Mouse (Mus musculus) lung, adult 18-20 months (tissue): ENCODE measurements around the gene Ints1.
A peak's percentile ranks its signal among the peaks of the same experiment; 100 is the strongest.

Experiments
- DNase-seq, 2 experiments: peaks; one replicate each; pipeline ENCODE4 v3.0.0; 2022; ENCODE audit warnings: mixed read lengths in 2 of 2

The Ints1 gene

GRCm38 (mm10) chr5:139775216-139775926 is at the start of gene Ints1:
Gene Ints1 (minus strand): TSS chr5:139775674.
- DNase-seq = peak; percentile 94 to 95

GRCm38 (mm10) chr5:139824531-139824930 is 49.1 kb upstream of the Ints1 start:
- DNase-seq = no peak

DNA sequence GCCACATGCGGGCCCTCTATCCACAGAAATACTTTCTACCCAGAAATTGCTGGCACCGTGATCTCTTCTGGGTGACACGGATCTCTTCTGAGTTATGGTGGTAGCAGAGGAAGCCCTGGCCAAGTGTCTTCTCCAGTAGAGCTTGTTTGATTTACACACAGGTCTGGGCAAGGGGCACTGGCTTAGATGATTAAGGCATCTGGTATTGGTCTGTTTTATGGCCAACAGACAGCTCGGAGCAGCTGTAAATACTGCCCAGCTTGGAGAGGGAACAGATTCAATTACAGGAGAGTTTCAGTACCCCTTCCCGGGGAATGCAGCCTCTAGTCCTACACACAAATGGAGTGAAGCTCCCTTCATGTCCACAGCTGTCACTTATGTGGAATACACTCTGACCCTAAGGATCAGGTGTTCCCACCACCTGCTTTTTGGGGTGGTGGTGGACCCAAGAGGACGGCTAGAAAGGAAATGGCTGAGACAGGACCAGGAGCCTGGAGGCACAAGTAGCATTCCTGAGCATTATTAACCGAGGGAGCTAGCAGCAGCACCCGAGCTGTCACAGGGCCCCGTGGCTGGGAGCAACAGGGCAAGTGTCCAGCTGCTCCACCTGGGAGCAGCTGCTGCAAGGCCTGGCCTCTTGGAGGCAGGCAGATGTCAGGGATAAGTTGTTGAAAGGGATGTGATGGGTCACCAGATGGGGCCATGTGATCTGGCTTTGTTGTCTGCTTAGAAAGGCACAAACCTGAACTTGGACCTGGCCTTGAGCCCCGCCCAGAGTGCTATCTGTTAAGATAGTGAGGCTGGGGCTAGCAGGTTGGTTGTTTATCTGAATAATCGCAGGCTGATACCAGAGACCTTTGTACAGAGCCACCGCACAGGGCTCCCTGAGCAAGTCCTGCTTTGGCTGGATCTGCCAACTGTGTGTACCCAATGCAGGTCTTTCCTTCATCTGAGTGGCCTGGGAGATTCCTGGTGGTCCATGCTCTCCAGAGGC is 46.3 kb upstream of the Ints1 start:
- DNase-seq = no peak

- DNase-seq = no peak
Measured at GRCm38 (mm10) chr5:139819538-139820181, 44.2 kb upstream of the Ints1 start, which contains the start of gene Tmem184a. Gene Tmem184a (minus strand): TSS chr5:139819917.

DNA sequence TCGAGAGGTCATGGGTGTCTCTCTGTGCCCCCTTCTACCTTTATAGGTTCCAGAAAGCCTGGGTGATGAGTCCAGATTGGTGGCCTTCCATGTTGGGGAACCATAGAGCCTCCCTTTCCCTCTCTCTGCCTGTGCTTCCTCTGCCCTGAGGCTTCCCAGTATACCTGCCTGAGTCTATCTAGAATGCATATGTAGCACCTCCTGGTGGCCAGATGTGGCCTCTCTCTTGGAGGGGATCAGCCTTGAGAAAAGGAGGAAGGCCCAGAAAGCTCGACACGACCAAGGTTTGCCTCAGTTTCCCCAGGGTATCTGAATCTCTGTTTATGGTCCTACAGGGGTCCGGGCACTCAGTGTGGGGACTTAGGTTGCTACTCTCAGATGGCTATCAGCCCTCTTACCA is 43.3 kb upstream of the Ints1 start:
- peak; percentile 42 to 59 for DNase-seq

- DNase-seq = no peak
Measured at GRCm38 (mm10) chr5:139818056-139818455, 42.6 kb upstream of the Ints1 start.

DNA sequence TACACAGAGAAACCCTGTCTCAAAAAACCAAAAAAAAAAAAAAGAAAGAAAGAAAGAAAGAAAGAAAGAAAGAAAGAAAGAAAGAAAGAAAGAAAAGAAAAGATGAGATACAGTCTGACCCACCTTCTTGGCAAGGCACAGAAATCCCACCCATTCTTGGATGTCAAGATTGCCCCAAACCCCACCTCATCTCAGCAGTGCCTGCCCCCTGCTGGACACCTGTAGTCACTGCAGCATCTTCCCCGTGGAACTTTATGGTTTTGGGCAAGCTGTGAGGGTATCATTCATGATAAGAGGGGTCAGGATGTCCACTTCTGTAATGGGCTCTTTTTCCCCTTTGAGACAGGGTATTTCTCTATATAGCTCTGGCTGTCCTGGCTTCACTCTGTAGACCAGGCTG is 41.8 kb upstream of the Ints1 start:
- no peak for DNase-seq

DNA sequence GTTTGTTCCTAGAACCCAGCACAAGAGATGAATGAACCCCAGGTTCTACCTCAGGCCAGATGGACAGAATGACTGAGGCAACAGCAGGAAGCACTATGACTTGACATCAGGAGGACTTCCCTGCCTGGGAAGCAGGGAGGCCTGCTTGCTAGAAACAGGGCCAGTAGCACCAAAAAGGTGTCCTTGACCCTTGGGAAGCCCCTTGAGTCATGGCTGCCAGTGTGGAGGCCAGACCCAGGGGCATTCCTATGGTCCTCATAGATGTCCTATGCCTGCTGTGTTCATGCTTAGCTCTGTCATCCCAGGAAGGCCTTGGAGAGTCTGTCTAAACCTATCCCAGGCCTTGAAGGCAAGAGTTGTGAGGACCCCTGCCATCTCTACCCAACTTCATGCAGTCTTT is 41.0 kb upstream of the Ints1 start:
- DNase-seq = no peak

- DNase-seq = no peak
Measured at GRCm38 (mm10) chr5:139815964-139816363, 40.5 kb upstream of the Ints1 start.

DNA sequence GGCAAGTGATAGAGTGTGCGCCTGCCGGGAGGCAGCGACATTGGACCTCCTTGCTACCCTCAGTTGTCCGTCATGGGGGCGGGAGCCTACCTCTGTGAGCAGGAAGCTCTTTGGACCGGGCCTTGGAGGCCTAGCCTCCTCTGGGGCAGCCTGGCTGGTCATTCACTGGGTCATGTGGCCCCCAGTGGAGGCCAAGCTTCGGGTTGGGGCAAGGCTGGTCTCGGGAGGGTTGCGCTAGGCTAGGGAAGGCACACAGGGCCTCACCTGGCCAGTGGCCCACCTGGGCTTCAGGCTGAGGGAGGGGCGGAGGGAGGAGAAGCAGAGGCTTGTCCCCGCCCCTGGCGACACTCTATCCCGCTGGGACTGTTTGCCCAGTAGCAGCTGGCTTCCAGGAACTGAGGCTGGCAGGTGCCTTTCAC is 38.5 kb upstream of the Ints1 start:
- DNase-seq = peak; percentile 87 to 90

DNA sequence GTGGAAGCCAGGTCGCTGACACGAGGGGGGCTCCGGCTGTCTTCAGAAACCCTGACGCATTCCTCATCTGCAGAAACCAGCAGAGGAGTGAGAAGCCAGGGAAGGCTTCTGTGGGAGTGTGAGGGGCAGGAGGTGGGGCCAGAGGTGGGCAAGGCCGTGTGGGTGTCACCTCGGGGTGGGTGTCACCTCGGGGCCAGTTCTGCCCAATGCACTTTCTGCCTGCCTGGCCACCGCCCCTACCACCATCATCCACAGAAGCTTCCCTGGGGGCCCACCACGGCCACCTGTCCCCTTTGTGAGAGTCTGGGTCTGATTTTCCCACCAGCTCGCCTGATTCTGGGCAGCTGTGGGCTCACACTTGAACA is 37.6 kb upstream of the Ints1 start:
- no peak for DNase-seq

GRCm38 (mm10) chr5:139812398-139813125 is 37.1 kb upstream of the Ints1 start:
- no peak for DNase-seq

- DNase-seq = peak; percentile 71 to 84
Measured at GRCm38 (mm10) chr5:139811677-139812397, 36.4 kb upstream of the Ints1 start.

DNA sequence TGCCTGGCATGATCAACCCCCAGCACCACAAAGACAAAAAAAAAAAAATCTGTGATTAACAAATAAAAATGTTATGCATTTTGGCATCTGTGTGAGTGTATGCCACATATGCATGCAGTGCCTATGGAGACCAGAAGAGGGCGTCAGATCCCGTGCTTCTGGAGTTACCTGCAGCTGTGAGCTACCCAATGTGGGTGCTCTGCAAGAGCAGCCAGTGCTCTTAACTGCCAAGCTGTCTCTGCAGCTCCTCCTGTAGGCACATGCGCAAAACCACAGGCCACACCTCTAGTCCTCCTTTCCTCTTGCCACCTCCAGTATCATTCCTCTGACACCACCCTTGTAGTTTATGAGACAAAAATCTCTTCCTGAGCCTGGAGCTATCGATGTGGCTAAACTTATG is 33.9 kb upstream of the Ints1 start:
- DNase-seq = no peak

- no peak for DNase-seq
Measured at GRCm38 (mm10) chr5:139805924-139806323, 30.4 kb upstream of the Ints1 start.

DNA sequence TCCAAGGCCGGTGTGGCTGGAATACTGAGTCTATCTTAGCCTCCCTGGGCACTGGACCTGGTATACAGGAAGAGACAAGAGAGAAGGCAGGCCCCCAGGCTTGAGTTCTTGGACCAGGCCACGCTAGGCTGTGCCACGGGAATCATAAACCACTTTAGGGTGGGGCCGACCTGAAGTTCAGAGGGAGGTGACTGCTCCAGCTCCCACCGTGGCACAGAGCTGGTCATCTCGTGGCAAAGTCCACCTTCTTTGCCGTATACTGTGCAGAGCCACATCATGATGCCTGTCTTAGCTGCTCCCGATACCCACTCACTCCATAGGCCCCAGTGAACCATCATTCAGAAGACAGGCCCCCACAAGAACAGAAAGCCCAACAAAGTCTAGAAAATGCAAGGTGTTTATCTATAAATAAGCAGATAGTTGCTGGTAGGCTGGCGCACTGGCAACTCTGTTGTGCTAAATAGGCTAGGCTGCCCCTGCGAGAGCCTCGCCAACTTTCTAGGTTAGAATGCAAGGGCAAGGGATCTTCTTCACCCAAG is 29.2 kb upstream of the Ints1 start:
- no peak for DNase-seq

DNA sequence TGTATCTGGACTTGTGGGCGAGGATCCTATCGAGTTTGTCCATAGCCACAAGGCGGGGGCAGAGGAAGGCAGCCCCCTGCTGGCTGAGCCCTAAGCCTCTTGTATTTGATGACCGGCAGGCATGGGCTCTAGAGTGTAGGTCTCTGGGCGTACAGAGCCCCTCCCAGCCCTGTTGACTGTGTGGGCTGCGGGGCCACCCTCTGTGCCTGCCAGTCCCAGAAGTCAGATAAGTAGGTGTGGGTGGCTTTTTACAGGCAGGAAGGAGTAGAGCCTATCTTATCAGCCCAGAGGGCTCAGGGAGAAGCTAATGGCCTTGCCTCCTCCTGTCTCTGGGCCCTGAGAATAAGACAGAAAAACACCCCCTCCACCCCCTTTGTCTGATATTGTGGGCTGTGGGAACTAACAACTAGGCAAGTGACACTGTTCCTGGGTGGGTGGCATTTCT is 28.7 kb upstream of the Ints1 start:
- no peak for DNase-seq

- DNase-seq = peak; percentile 87 to 91
Measured at GRCm38 (mm10) chr5:139803601-139804102, 28.2 kb upstream of the Ints1 start.

- DNase-seq = no peak
Measured at GRCm38 (mm10) chr5:139803165-139803564, 27.7 kb upstream of the Ints1 start.

- no peak for DNase-seq
Measured at GRCm38 (mm10) chr5:139801880-139802279, 26.4 kb upstream of the Ints1 start.

- no peak for DNase-seq
Measured at GRCm38 (mm10) chr5:139801231-139801630, 25.8 kb upstream of the Ints1 start.
